Mouse (Mus musculus) forebrain, embryonic 13.5 days (tissue): ENCODE data around the gene Rbm42. TPM values are rescaled to one million over a fixed set of nuclear protein-coding genes. Genes with fewer than 3 reads are reported as not detected.
A peak's percentile ranks its signal among the peaks of the same experiment; 100 is the strongest.

Source experiments
- ATAC-seq: fragments of 200-750 bp; cut with Nextera tagmentation; 2 replicates; pipeline ENCODE4 v1.8.0; 2017
- H3K27ac ChIP-seq: fragments of 300-500 bp; sonication (generic); 2 replicates; pipeline ENCODE4 v1.5.1; 2015; ENCODE audit warnings: inconsistent platforms, mild to moderate bottlenecking, moderate library complexity
- H3K27me3 ChIP-seq: fragments of 300-500 bp; sonication (generic); 2 replicates; pipeline ENCODE4 v1.6.1; 2015; ENCODE audit warnings: mild to moderate bottlenecking, inconsistent platforms
- H3K36me3 ChIP-seq: fragments of 300-500 bp; sonication (generic); 2 replicates; pipeline ENCODE4 v1.6.1; 2015; ENCODE audit warnings: mild to moderate bottlenecking, inconsistent platforms; ENCODE audit not compliant: poor library complexity, severe bottlenecking
- H3K4me1 ChIP-seq: fragments of 300-500 bp; sonication (generic); 2 replicates; pipeline ENCODE4 v1.6.1; 2015; ENCODE audit warnings: inconsistent platforms
- H3K4me2 ChIP-seq: fragments of 300-500 bp; sonication (generic); 2 replicates; pipeline ENCODE4 v1.6.1; 2015; ENCODE audit warnings: inconsistent platforms, mild to moderate bottlenecking, moderate library complexity
- H3K4me3 ChIP-seq: fragments of 300-500 bp; sonication (generic); 2 replicates; pipeline ENCODE4 v1.5.1; 2015; ENCODE audit warnings: mild to moderate bottlenecking, inconsistent platforms
- H3K9ac ChIP-seq: fragments of 300-500 bp; sonication (generic); 2 replicates; pipeline ENCODE4 v1.6.1; 2015; ENCODE audit warnings: mild to moderate bottlenecking, inconsistent platforms
- H3K9me3 ChIP-seq: fragments of 300-500 bp; sonication (generic); replicated peaks from 2 replicates; pipeline ENCODE4 v1.6.1; 2016; ENCODE audit warnings: inconsistent platforms
- WGBS: fragments of 180-500 bp; shearing (Covaris S2); methylation state at CpG from one replicate; pipeline ENCODE4 v1.1.7; 2015; 5-methylcytosine and 5-hydroxymethylcytosine counted together
- polyA plus RNA-seq: library from polyadenylated mRNA; unstranded; fragments of >200 nt; fragmentation: Nextera tagmentation; extraction: Ambion mirVana; gene quantifications from 2 replicates; pipeline ENCODE4 v1.2.1, GENCODE M21; 2015

The Rbm42 gene
- polyA plus RNA-seq, 1 experiment from 2014 or later = 144 TPM

GRCm38 (mm10) chr7:30639083-30639482 lies 11.0 kb downstream of the Rbm42 start:
- WGBS = 25% methylated on average over 4 of the region's 4 CpGs
- H3K4me1 ChIP-seq = peaks cover 4% of the 10 kb centered on the region; the same call in 1 of the 2 replicates

GRCm38 (mm10) chr7:30636395-30636794 lies 13.7 kb downstream of the Rbm42 start:
- Histone ChIP-seq H3K9ac (no peak overlapping the region), H3K36me3 (peaks cover 20% of the 10 kb centered on the region), H3K4me3 (no peak overlapping the region), H3K27me3 (peaks cover 76% of the 10 kb centered on the region), H3K9me3 (no peaks in the 10 kb centered on the region), H3K27ac (no peak overlapping the region), H3K4me2 (no peak overlapping the region), H3K4me1 (peaks cover 4% of the 10 kb centered on the region; the same call in 1 of the 2 replicates)
- no peak for ATAC-seq
- WGBS = 28% methylated on average over 11 of the region's 11 CpGs

More at GRCm38 (mm10) chr7:30639083-30639482, 11.0 kb downstream of the Rbm42 start:
- Histone ChIP-seq H3K9ac (no peak overlapping the region), H3K4me2 (no peak overlapping the region), H3K27ac (no peak overlapping the region), H3K27me3 (peaks cover 50% of the 10 kb centered on the region), H3K9me3 (no peaks in the 10 kb centered on the region), H3K36me3 (peaks cover 47% of the 10 kb centered on the region), H3K4me3 (no peak overlapping the region)
- ATAC-seq = no peak

GRCm38 (mm10) chr7:30635752-30636151 lies 14.4 kb downstream of the Rbm42 start, which contains the start of gene Etv2:
Etv2 (minus strand) TSS chr7:30635852.
- H3K9ac ChIP-seq = no peak within 1 kb of the TSS
- H3K27me3 ChIP-seq = peaks cover 82% of the 10 kb centered on the region
- peak within 1 kb of the TSS; percentile 41 for H3K4me2 ChIP-seq
- no peak for ATAC-seq
- no peaks in the 10 kb centered on the region for H3K9me3 ChIP-seq
- peak within 1 kb of the TSS; percentile 18 for H3K4me3 ChIP-seq
- peaks cover 4% of the 10 kb centered on the region; the same call in 1 of the 2 replicates for H3K4me1 ChIP-seq
- H3K36me3 ChIP-seq = peaks cover 14% of the 10 kb centered on the region
- WGBS = 5% methylated on average over 5 of the region's 5 CpGs
- no peak within 1 kb of the TSS for H3K27ac ChIP-seq

GRCm38 (mm10) chr7:30634621-30635020 lies 15.5 kb downstream of the Rbm42 start:
- H3K27me3 ChIP-seq = peaks cover 92% of the 10 kb centered on the region
- H3K9me3 ChIP-seq = no peaks in the 10 kb centered on the region
- H3K9ac ChIP-seq = no peak overlapping the region
- peak; percentile 55; the same call in 1 of the 2 replicates for ATAC-seq
- H3K36me3 ChIP-seq = peaks cover 2% of the 10 kb centered on the region; the same call in 1 of the 2 replicates
- under 1% methylated on average over 20 of the region's 20 CpGs for WGBS
- peaks cover 4% of the 10 kb centered on the region; the same call in 1 of the 2 replicates for H3K4me1 ChIP-seq
- H3K4me3 ChIP-seq = peak overlapping the region; percentile 18
- peak overlapping the region; percentile 41 for H3K4me2 ChIP-seq
- H3K27ac ChIP-seq = no peak overlapping the region

GRCm38 (mm10) chr7:30633762-30634412 lies 16.2 kb downstream of the Rbm42 start:
- Histone ChIP-seq H3K4me3 (no peak overlapping the region), H3K27me3 (peaks cover 94% of the 10 kb centered on the region), H3K9ac (no peak overlapping the region), H3K4me2 (no peak overlapping the region), H3K27ac (no peak overlapping the region), H3K9me3 (no peaks in the 10 kb centered on the region), H3K4me1 (peaks cover 4% of the 10 kb centered on the region; the same call in 1 of the 2 replicates), H3K36me3 (no peaks in the 10 kb centered on the region)
- ATAC-seq = no peak
- 5% methylated on average over 27 of the region's 27 CpGs for WGBS

GRCm38 (mm10) chr7:30629013-30629412 lies 21.1 kb downstream of the Rbm42 start:
- peaks cover 55% of the 10 kb centered on the region for H3K27me3 ChIP-seq
- H3K9ac ChIP-seq = no peak overlapping the region
- H3K9me3 ChIP-seq = no peaks in the 10 kb centered on the region
- no peak overlapping the region for H3K4me2 ChIP-seq
- H3K27ac ChIP-seq = no peak overlapping the region
- H3K4me3 ChIP-seq = no peak overlapping the region
- peaks cover 13% of the 10 kb centered on the region for H3K4me1 ChIP-seq
- ATAC-seq = no peak
- H3K36me3 ChIP-seq = peaks cover 4% of the 10 kb centered on the region

GRCm38 (mm10) chr7:30626647-30627046 lies 23.5 kb downstream of the Rbm42 start:
- peaks cover 27% of the 10 kb centered on the region for H3K36me3 ChIP-seq
- peaks cover 13% of the 10 kb centered on the region for H3K4me1 ChIP-seq
- ATAC-seq = peak; percentile 11; the same call in 1 of the 2 replicates
- H3K27me3 ChIP-seq = peaks cover 32% of the 10 kb centered on the region
- H3K4me2 ChIP-seq = peak overlapping the region; percentile 92; the same call in 1 of the 2 replicates
- no peak overlapping the region for H3K27ac ChIP-seq
- H3K4me3 ChIP-seq = no peak overlapping the region; the same call in 1 of the 2 replicates
- no peak overlapping the region for H3K9ac ChIP-seq
- 86% methylated on average over 5 of the region's 5 CpGs for WGBS
- H3K9me3 ChIP-seq = no peaks in the 10 kb centered on the region

GRCm38 (mm10) chr7:30625530-30626384 lies 24.4 kb downstream of the Rbm42 start, which contains the start of gene Cox6b1:
Cox6b1 (minus strand) TSS chr7:30626151.
- peaks cover 33% of the 10 kb centered on the region for H3K36me3 ChIP-seq
- H3K9ac ChIP-seq = peak within 1 kb of the TSS; percentile 88
- H3K9me3 ChIP-seq = no peaks in the 10 kb centered on the region
- H3K4me1 ChIP-seq = peaks cover 13% of the 10 kb centered on the region
- H3K27me3 ChIP-seq = peaks cover 24% of the 10 kb centered on the region
- no peak within 1 kb of the TSS for H3K27ac ChIP-seq
- H3K4me3 ChIP-seq = peak within 1 kb of the TSS; percentile 71
- WGBS = 2% methylated on average over 44 of the region's 44 CpGs
- H3K4me2 ChIP-seq = peak within 1 kb of the TSS; percentile 92
- ATAC-seq = peak; percentile 93

- no peak for ATAC-seq
- 92% methylated on average over 3 of the region's 3 CpGs for WGBS
- peaks cover 73% of the 10 kb centered on the region for H3K36me3 ChIP-seq
Measured at GRCm38 (mm10) chr7:30619202-30619601, 30.9 kb downstream of the Rbm42 start.

GRCm38 (mm10) chr7:30618658-30619057 lies 31.5 kb downstream of the Rbm42 start:
- Histone ChIP-seq H3K4me1 (no peaks in the 10 kb centered on the region), H3K27ac (no peak overlapping the region), H3K4me2 (no peak overlapping the region), H3K9ac (no peak overlapping the region), H3K9me3 (no peaks in the 10 kb centered on the region), H3K4me3 (no peak overlapping the region), H3K27me3 (no peaks in the 10 kb centered on the region), H3K36me3 (peaks cover 69% of the 10 kb centered on the region)
- WGBS = 96% methylated on average over 9 of the region's 9 CpGs
- ATAC-seq = no peak

More at GRCm38 (mm10) chr7:30619202-30619601, 30.9 kb downstream of the Rbm42 start:
- H3K27ac ChIP-seq = no peak overlapping the region
- no peak overlapping the region for H3K9ac ChIP-seq
- H3K4me2 ChIP-seq = no peak overlapping the region
- H3K4me1 ChIP-seq = peaks cover under 1% of the 10 kb centered on the region; the same call in 1 of the 2 replicates
- no peaks in the 10 kb centered on the region for H3K27me3 ChIP-seq
- no peak overlapping the region for H3K4me3 ChIP-seq
- no peaks in the 10 kb centered on the region for H3K9me3 ChIP-seq

GRCm38 (mm10) chr7:30615049-30615760 lies 34.9 kb downstream of the Rbm42 start:
- no peaks in the 10 kb centered on the region for H3K9me3 ChIP-seq
- no peak overlapping the region for H3K9ac ChIP-seq
- H3K27me3 ChIP-seq = no peaks in the 10 kb centered on the region
- H3K4me1 ChIP-seq = no peaks in the 10 kb centered on the region
- peaks cover 42% of the 10 kb centered on the region for H3K36me3 ChIP-seq
- no peak overlapping the region for H3K27ac ChIP-seq
- WGBS = 59% methylated on average over 5 of the region's 5 CpGs
- ATAC-seq = peak; percentile 38; the same call in 1 of the 2 replicates
- no peak overlapping the region for H3K4me2 ChIP-seq
- H3K4me3 ChIP-seq = no peak overlapping the region
